Mouse (Mus musculus) liver, embryonic 14.5 days (tissue): ENCODE measurements at regions not wholly inside any gene's neighbourhood (a gene's known extent, or its start where the extent isn't known, plus 50 kb on each side); places are given as distances from the start of the nearest gene placed in this dataset.

Experiments used
- CTCF ChIP-seq: IDR thresholded peaks from 2 replicates; pipeline ENCODE4 v1.5.1; 2016; ENCODE audit warnings: antibody characterized with exemption, low read depth, control low read depth
- EP300 ChIP-seq: IDR thresholded peaks from 2 replicates; pipeline ENCODE4 v1.6.1; 2016; ENCODE audit warnings: antibody characterized with exemption, low read depth

- no peak for TF ChIP-seq CTCF
- no peak for TF ChIP-seq EP300
These were observed 227.1 kb downstream of the Epha7 start for GRCm38 (mm10) chr4:29039993-29040392.
